Mouse (Mus musculus) lung, adult 2 months (tissue): ENCODE data around the gene Fam129b.

Source experiments
- CTCF ChIP-seq: fragments of 200-500 bp; IDR thresholded peaks from 2 replicates; pipeline ENCODE4 v1.5.1; 2011; ENCODE audit warnings: mild to moderate bottlenecking, low read length, control low read depth; ENCODE audit not compliant: insufficient read depth
- POLR2A ChIP-seq: fragments of 200-500 bp; IDR thresholded peaks from 2 replicates; pipeline ENCODE4 v1.6.1; 2011; ENCODE audit warnings: low read depth, mild to moderate bottlenecking, control low read depth, low read length, borderline replicate concordance; ENCODE audit errors: extremely low read depth

GRCm38 (mm10) chr2:32881054-32881453, 5.1 kb downstream of the Fam129b start:
- TF ChIP-seq CTCF (no peak), POLR2A (no peak)
